Mouse (Mus musculus) thymus, adult 18-20 months (tissue): ENCODE measurements around the gene Gm5346.
"Not testable (repeated sequence)": the region's sequence is repeated elsewhere in the genome, so short reads cannot be mapped to it uniquely, and the experiment has no call there.

Experiments used
- DNase-seq, 2 experiments: peaks; one replicate each; pipeline ENCODE4 v3.0.0; 2022; ENCODE audit warnings: mixed read lengths in 2 of 2

The Gm5346 gene

GRCm38 (mm10) chr8:43627176-43627575 lies at the start of gene Gm5346:
Gm5346 (minus strand) TSS chr8:43627276.
- no peak for DNase-seq

- DNase-seq = no peak
Measured at GRCm38 (mm10) chr8:43616046-43616445, 11.0 kb downstream of the Gm5346 start.

GRCm38 (mm10) chr8:43603657-43604056 lies 23.4 kb downstream of the Gm5346 start:
- DNase-seq = not testable (repeated sequence)

- DNase-seq = not testable (repeated sequence)
Measured at GRCm38 (mm10) chr8:43603166-43603565, 23.9 kb downstream of the Gm5346 start.

- not testable (repeated sequence) for DNase-seq
Measured at GRCm38 (mm10) chr8:43576607-43577006, 50.5 kb downstream of the Gm5346 start, which contains the start of gene Adam26a. Adam26a (minus strand) TSS chr8:43576707.
